Mouse (Mus musculus) ovary, postnatal 36 days (tissue): Measurements from ENCODE around the gene Vmn1r131.
"Not testable (repeated sequence)": the region's sequence is repeated elsewhere in the genome, so short reads cannot be mapped to it uniquely, and the experiment has no call there.

Source experiments
- DNase-seq: peaks from one replicate; pipeline ENCODE4 v3.0.0; 2022; ENCODE audit warnings: low spot score, mixed read lengths

Gene Vmn1r131

DNA sequence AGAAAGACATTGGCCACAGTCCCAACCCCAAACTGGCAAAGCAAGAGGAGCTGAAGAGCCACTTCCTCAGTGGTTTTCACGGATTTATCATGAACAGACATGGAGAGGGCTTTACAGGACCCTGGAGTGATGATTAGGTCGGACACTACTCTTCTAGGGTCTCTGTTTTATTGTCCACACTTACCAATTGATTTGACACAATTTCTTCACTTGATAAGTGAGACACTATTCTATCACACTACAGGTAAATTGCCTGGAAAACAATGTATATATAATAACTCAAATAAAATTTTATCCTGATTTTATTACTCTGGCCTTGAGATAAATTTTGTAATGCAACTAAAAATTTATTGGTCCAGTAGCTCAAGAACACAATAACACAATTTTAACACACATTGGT lies at the start of gene Vmn1r131:
Gene Vmn1r131 (minus strand): TSS at position 101 of the 400 bp plus-strand sequence.
- not testable (repeated sequence) for DNase-seq

DNA sequence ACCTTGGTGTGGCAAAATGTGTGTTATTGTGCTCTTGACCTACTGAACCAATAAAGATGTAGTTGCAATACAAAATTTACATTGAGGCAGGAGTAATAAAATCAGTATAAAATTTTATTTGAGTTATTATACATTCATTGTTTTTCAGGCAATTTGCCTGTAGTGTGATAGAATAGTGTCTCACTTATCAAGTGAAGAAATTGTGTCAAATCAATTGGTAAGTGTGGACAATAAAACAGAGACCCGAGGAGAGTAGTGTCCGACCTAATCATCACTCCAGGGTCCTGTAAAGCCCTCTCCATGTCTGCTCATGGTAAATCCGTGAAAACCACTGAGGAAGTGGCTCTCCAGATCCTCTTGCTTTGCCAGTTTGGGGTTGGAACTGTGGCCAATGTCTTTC lies 34.4 kb downstream of the Vmn1r131 start, which contains the start of gene Vmn1r130:
Gene Vmn1r130 (plus strand): TSS at position 301 of the 400 bp plus-strand sequence.
- DNase-seq: not testable (repeated sequence)
